Mouse (Mus musculus) MEL (cell line): ENCODE results near the gene Lrpprc. TPM values are rescaled to one million over a fixed set of nuclear protein-coding genes. Genes with fewer than 3 reads are reported as not detected.

Source experiments
- DNase-seq: peaks from one replicate; pipeline ENCODE4 v3.0.0; 2011; ENCODE audit warnings: low read depth, low spot score
- H3K27ac ChIP-seq: 2 replicates; pipeline ENCODE4 v1.5.1; 2012; ENCODE audit warnings: low read depth, mild to moderate bottlenecking, control low read depth, low read length, moderate library complexity; ENCODE audit not compliant: control insufficient read depth
- H3K27me3 ChIP-seq, 2 experiments: fragments of 150-350 bp in 1 of 2; sonication (generic) in 1 of 2; 2 replicates each; pipeline ENCODE4 v1.6.1; 2012; ENCODE audit warnings: low read length in 2 of 2, mild to moderate bottlenecking in 2 of 2, improper control_type of control experiment in 1 of 2, moderate library complexity in 1 of 2; ENCODE audit not compliant: insufficient read depth in 2 of 2, control insufficient read depth in 1 of 2
- H3K36me3 ChIP-seq, 2 experiments: 2 replicates each; pipeline ENCODE4 v1.6.1; 2012 to 2014; ENCODE audit warnings: low read length in 2 of 2, improper control_type of control experiment in 1 of 2, inconsistent platforms in 1 of 2, mild to moderate bottlenecking in 1 of 2; ENCODE audit not compliant: insufficient read depth in 2 of 2, control insufficient read depth in 1 of 2
- H3K4me1 ChIP-seq, 2 experiments: fragments of 150-350 bp in 1 of 2; sonication (generic) in 1 of 2; 2 replicates each; pipeline ENCODE4 v1.6.1; 2012; ENCODE audit warnings: low read length in 2 of 2, improper control_type of control experiment in 1 of 2, mild to moderate bottlenecking in 1 of 2; ENCODE audit not compliant: insufficient read depth in 2 of 2, control insufficient read depth in 1 of 2
- H3K4me3 ChIP-seq, 2 experiments: fragments of 150-350 bp in 1 of 2; sonication (generic) in 1 of 2; 2 replicates each; pipeline ENCODE4 v1.5.1; 2012; ENCODE audit warnings: low read depth in 2 of 2, low read length in 2 of 2, mild to moderate bottlenecking in 2 of 2, moderate library complexity in 2 of 2, control low read depth in 1 of 2, improper control_type of control experiment in 1 of 2; ENCODE audit not compliant: control insufficient read depth in 1 of 2, insufficient read depth in 1 of 2
- H3K79me2 ChIP-seq: 2 replicates; pipeline ENCODE4 v1.6.1; 2012; ENCODE audit warnings: mild to moderate bottlenecking, low read length, moderate library complexity; ENCODE audit not compliant: control insufficient read depth, poor library complexity, insufficient read depth
- H3K9ac ChIP-seq: 2 replicates; pipeline ENCODE4 v1.6.1; 2012; ENCODE audit warnings: low read depth, mild to moderate bottlenecking, control low read depth, low read length, moderate library complexity; ENCODE audit not compliant: control insufficient read depth, poor library complexity, severe bottlenecking
- H3K9me3 ChIP-seq: fragments of 150-350 bp; sonication (generic); replicated peaks from 2 replicates; pipeline ENCODE4 v1.6.1; 2012; ENCODE audit warnings: mild to moderate bottlenecking, low read length, improper control_type of control experiment, moderate library complexity; ENCODE audit not compliant: insufficient read depth
- BHLHE40 ChIP-seq: IDR thresholded peaks from 2 replicates; pipeline ENCODE4 v1.6.1; 2012; ENCODE audit warnings: low read depth, mild to moderate bottlenecking, inconsistent platforms, low read length, improper control_type of control experiment, borderline replicate concordance
- CHD1 ChIP-seq: IDR thresholded peaks from 2 replicates; pipeline ENCODE4 v1.6.1; 2012; ENCODE audit warnings: low read depth, mild to moderate bottlenecking, inconsistent platforms, low read length, improper control_type of control experiment
- CHD2 ChIP-seq: IDR thresholded peaks from 2 replicates; pipeline ENCODE4 v1.6.1; 2011; ENCODE audit warnings: low read length, improper control_type of control experiment
- CTCF ChIP-seq, 3 experiments: IDR thresholded peaks in 2 of 3; conservative IDR thresholded peaks in 1 of 3; 2 replicates each; pipeline ENCODE4 v1.5.1; 2011 to 2012; ENCODE audit warnings: low read length in 3 of 3, low read depth in 2 of 3, mild to moderate bottlenecking in 2 of 3, improper control_type of control experiment in 1 of 3, inconsistent platforms in 1 of 3, mixed read lengths in 1 of 3, moderate library complexity in 1 of 3; ENCODE audit not compliant: control insufficient read depth in 1 of 3, insufficient read depth in 1 of 3, poor library complexity in 1 of 3, severe bottlenecking in 1 of 3
- ELF1 ChIP-seq: IDR thresholded peaks from 2 replicates; pipeline ENCODE4 v1.6.1; 2014; ENCODE audit warnings: low read depth, mild to moderate bottlenecking, inconsistent platforms, low read length, improper control_type of control experiment, moderate library complexity
- EP300 ChIP-seq, 2 experiments: IDR thresholded peaks; 2 replicates each; pipeline ENCODE4 v1.6.1; 2011; ENCODE audit warnings: improper control_type of control experiment in 2 of 2, low read length in 2 of 2, low read depth in 1 of 2, mild to moderate bottlenecking in 1 of 2
- GATA1 ChIP-seq: IDR thresholded peaks from 2 replicates; pipeline ENCODE4 v1.6.1; 2011; ENCODE audit warnings: low read depth, low read length, improper control_type of control experiment
- HCFC1 ChIP-seq: IDR thresholded peaks from 2 replicates; pipeline ENCODE4 v1.6.1; 2012; ENCODE audit warnings: low read depth, mild to moderate bottlenecking, inconsistent platforms, low read length, improper control_type of control experiment, moderate library complexity
- JUND ChIP-seq: IDR thresholded peaks from 2 replicates; pipeline ENCODE4 v1.6.1; 2011; ENCODE audit warnings: low read depth, mild to moderate bottlenecking, improper control_type of control experiment, low read length
- MAX ChIP-seq: IDR thresholded peaks from 2 replicates; pipeline ENCODE4 v1.6.1; 2011; ENCODE audit warnings: low read length, improper control_type of control experiment
- MAZ ChIP-seq: IDR thresholded peaks from 2 replicates; pipeline ENCODE4 v1.6.1; 2012; ENCODE audit warnings: low read depth, mild to moderate bottlenecking, inconsistent platforms, low read length, improper control_type of control experiment
- MEF2A ChIP-seq: IDR thresholded peaks from 2 replicates; pipeline ENCODE4 v1.6.1; 2014; ENCODE audit warnings: low read depth, mild to moderate bottlenecking, inconsistent platforms, low read length, improper control_type of control experiment; ENCODE audit not compliant: poor library complexity, insufficient replicate concordance, severe bottlenecking; ENCODE audit errors: extremely low read depth
- MXI1 ChIP-seq: IDR thresholded peaks from 2 replicates; pipeline ENCODE4 v1.6.1; 2011; ENCODE audit warnings: mild to moderate bottlenecking, low read depth, low read length, improper control_type of control experiment
- MYB ChIP-seq: IDR thresholded peaks from 2 replicates; pipeline ENCODE4 v1.6.1; 2011; ENCODE audit warnings: mild to moderate bottlenecking, low read depth, low read length, improper control_type of control experiment
- POLR2A ChIP-seq, 2 experiments: IDR thresholded peaks; 2 replicates each; pipeline ENCODE4 v1.6.1; 2011 to 2012; ENCODE audit warnings: low read length in 2 of 2, mild to moderate bottlenecking in 2 of 2, control low read depth in 1 of 2, improper control_type of control experiment in 1 of 2, low read depth in 1 of 2, moderate library complexity in 1 of 2; ENCODE audit not compliant: control insufficient read depth in 1 of 2, insufficient read depth in 1 of 2, poor library complexity in 1 of 2
- POLR2AphosphoS5 ChIP-seq: IDR thresholded peaks from 2 replicates; pipeline ENCODE4 v1.6.1; 2012; ENCODE audit warnings: low read depth, borderline replicate concordance, mild to moderate bottlenecking, inconsistent platforms, low read length, moderate library complexity, mixed read lengths
- SMC3 ChIP-seq: IDR thresholded peaks from 2 replicates; pipeline ENCODE4 v1.6.1; 2011; ENCODE audit warnings: low read depth, low read length, improper control_type of control experiment
- TAL1 ChIP-seq: IDR thresholded peaks from 2 replicates; pipeline ENCODE4 v1.6.1; 2012; ENCODE audit warnings: mild to moderate bottlenecking, inconsistent platforms, low read length, moderate library complexity, mixed read lengths
- TBP ChIP-seq: IDR thresholded peaks from 2 replicates; pipeline ENCODE4 v1.8.0; 2011; ENCODE audit warnings: low read depth, low read length, improper control_type of control experiment
- USF1 ChIP-seq: IDR thresholded peaks from 2 replicates; pipeline ENCODE4 v1.6.1; 2014; ENCODE audit warnings: low read depth, mild to moderate bottlenecking, inconsistent platforms, low read length, improper control_type of control experiment, moderate library complexity
- USF2 ChIP-seq, 2 experiments: IDR thresholded peaks; 2 replicates each; pipeline ENCODE4 v1.6.1; 2011 to 2012; ENCODE audit warnings: improper control_type of control experiment in 2 of 2, low read length in 2 of 2, borderline replicate concordance in 1 of 2, inconsistent platforms in 1 of 2, low read depth in 1 of 2, mild to moderate bottlenecking in 1 of 2; ENCODE audit not compliant: insufficient read depth in 1 of 2
- ZMIZ1 ChIP-seq: IDR thresholded peaks from 2 replicates; pipeline ENCODE4 v1.6.1; 2012; ENCODE audit warnings: low read depth, mild to moderate bottlenecking, inconsistent platforms, low read length, improper control_type of control experiment, moderate library complexity
- polyA plus RNA-seq, 2 experiments: library from polyadenylated mRNA; stranded (reverse) in 1 of 2; unstranded in 1 of 2; fragments of >175 nt in 1 of 2; fragments of >200 nt in 1 of 2; gene quantifications; 2 replicates each; pipeline versions ENCODE4 v1.2.1 to v1.2.4; 2012; ENCODE audit warnings: low replicate concordance in 2 of 2, low read depth in 1 of 2; ENCODE audit not compliant: insufficient read length in 2 of 2, insufficient read depth in 1 of 2, missing spikeins in 1 of 2
- total RNA-seq: library from RNA; depleted of rRNA; stranded (reverse); fragments of 300-350 nt; gene quantifications from 2 replicates; pipeline ENCODE4 v1.2.3, GENCODE M21; 2012

The Lrpprc gene
- total and polyA plus RNA-seq, 3 experiments = 82.6 to 204 (median 99.1) TPM

DNA sequence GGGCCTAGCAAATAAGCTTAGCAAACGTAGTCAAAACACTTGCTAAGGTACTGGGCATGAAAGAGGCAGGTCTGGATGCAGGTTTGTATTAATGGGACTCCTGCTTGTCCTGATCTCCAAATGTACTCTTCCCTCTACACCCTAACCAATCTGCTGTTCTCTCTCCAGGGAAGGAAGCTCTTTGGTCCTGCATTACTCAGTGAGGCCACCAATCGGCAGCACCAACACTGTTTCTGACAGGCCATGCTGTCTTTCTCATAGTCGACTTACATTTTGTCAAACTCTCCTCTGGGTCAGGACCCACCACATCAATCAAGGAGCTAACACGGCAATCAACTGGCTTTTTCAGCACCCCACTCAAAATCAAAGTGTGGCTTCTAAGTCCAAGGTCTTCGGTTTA, 5.4 kb downstream of the Lrpprc start:
- H3K79me2 ChIP-seq = peaks cover 82% of the 10 kb centered on the region
- H3K27ac ChIP-seq = no peak overlapping the region
- peaks cover 0 to 7% of the 10 kb centered on the region in 2 experiments; a peak in 2 of 4 replicates for H3K4me1 ChIP-seq
- H3K4me3 ChIP-seq = no peak overlapping the region
- peaks cover 2 to 5% of the 10 kb centered on the region in 2 experiments; a peak in 3 of 4 replicates for H3K36me3 ChIP-seq
- H3K9me3 ChIP-seq = no peaks in the 10 kb centered on the region
- TF ChIP-seq HCFC1 (no peak), SMC3 (no peak), BHLHE40 (no peak), TAL1 (no peak), ELF1 (no peak)
- DNase-seq = peak; percentile 26
- H3K27me3 ChIP-seq = no peaks in the 10 kb centered on the region
- no peak overlapping the region for H3K9ac ChIP-seq

DNA sequence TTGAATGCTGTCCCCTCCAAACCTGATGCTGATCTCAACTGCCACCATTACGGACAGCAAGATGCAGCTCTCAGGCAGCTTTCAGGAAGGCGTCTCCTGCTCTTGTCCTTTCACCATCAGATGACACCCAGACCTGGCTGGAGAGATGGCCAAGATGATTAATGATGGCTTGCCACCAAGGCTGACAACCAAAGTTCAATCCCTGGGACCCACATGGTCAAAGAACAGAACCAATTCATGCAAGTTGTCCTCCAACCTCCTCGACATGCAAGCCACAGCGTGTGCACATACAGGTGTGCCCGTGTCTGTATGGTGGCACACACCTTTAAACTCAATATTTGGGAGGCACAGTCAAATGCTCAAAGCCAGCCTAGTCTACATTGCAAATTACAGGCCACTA, 7.1 kb downstream of the Lrpprc start:
- H3K79me2 ChIP-seq = peaks cover 76% of the 10 kb centered on the region
- no peak overlapping the region for H3K27ac ChIP-seq
- H3K27me3 ChIP-seq = no peaks in the 10 kb centered on the region
- no peak overlapping the region for H3K9ac ChIP-seq
- TF ChIP-seq USF2 (IDR thresholded peaks at IDR 0.05; ENCODE audit: borderline replicate concordance in 1 of 2, insufficient read depth in 1 of 2, low read depth in 1 of 2, low read length in 2 of 2) (no peak), MEF2A (no peak), CTCF (IDR thresholded peaks at IDR 0.05 in 2 of 3, conservative IDR thresholded peaks at IDR 0.05 in 1 of 3; ENCODE audit: control insufficient read depth in 1 of 3, insufficient read depth in 1 of 3, low read depth in 2 of 3, low read length in 3 of 3, poor library complexity in 1 of 3, severe bottlenecking in 1 of 3) (no peak), MYB (no peak), CHD1 (no peak), EP300 (IDR thresholded peaks at IDR 0.05; ENCODE audit: low read depth in 1 of 2, low read length in 2 of 2) (no peak), POLR2A (IDR thresholded peaks at IDR 0.05; ENCODE audit: control insufficient read depth in 1 of 2, insufficient read depth in 1 of 2, low read depth in 1 of 2, low read length in 2 of 2, poor library complexity in 1 of 2) (no peak), CHD2 (no peak), TBP (no peak), MAZ (no peak), POLR2AphosphoS5 (no peak), MAX (no peak), ELF1 (no peak), GATA1 (no peak), MXI1 (no peak), JUND (no peak), HCFC1 (no peak), USF1 (no peak), ZMIZ1 (no peak)
- TF ChIP-seq, all 39 proteins: peak for 0
- Histone ChIP-seq H3K9me3 (no peaks in the 10 kb centered on the region), H3K4me1 (0 out of 4 replicates have a peak, but pooled peaks cover 0 to 2% of the 10 kb centered on the region in 2 experiments), H3K36me3 (peaks cover 2 to 6% of the 10 kb centered on the region in 2 experiments; a peak in 3 of 4 replicates), H3K4me3 (no peak overlapping the region)
- DNase-seq = no peak
